Mouse (Mus musculus): ENCODE data around the gene Gne. TPM values are rescaled to one million over a fixed set of nuclear protein-coding genes. Genes with fewer than 3 reads are reported as not detected.

Gene Gne
- polyA plus RNA-seq, 1 experiment from 2014 or later: 47.9 TPM

- Histone ChIP-seq H3K27me3 (ENCODE audit: control insufficient read depth, insufficient read depth, low read depth, low read length) (no peaks in the 10 kb centered on the region), H3K4me3 (ENCODE audit: low read length) (no peak overlapping the region), H3K27ac (ENCODE audit: low read length) (no peak overlapping the region), H3K9me3 (ENCODE audit: control insufficient read depth, low read length) (no peaks in the 10 kb centered on the region), H3K4me1 (replicated peaks; ENCODE audit: control insufficient read depth, insufficient read depth, low read length) (no peaks in the 10 kb centered on the region), H3K36me3 (ENCODE audit: control insufficient read depth, insufficient read depth, low read length) (peaks cover 21% of the 10 kb centered on the region), H3K9ac (ENCODE audit: low read length) (no peak overlapping the region), H3K4me2 (ENCODE audit: low read depth, low read length) (no peak overlapping the region)
- no peak for ATAC-seq (ENCODE audit: low read depth)
- 79% methylated on average over 5 of the region's 5 CpGs for WGBS
Observed at GRCm38 (mm10) chr4:44042429-44042828, 41.5 kb downstream of the Gne start.

- no peak overlapping the region for H3K9ac ChIP-seq (ENCODE audit: low read length)
- H3K9me3 ChIP-seq (ENCODE audit: control insufficient read depth, low read length): no peaks in the 10 kb centered on the region
- ATAC-seq (ENCODE audit: low read depth): no peak
- WGBS: 93% methylated on average over 4 of the region's 4 CpGs
- no peaks in the 10 kb centered on the region for H3K4me1 ChIP-seq (replicated peaks; ENCODE audit: control insufficient read depth, insufficient read depth, low read length)
- H3K27ac ChIP-seq (ENCODE audit: low read length): no peak overlapping the region
- H3K4me2 ChIP-seq (ENCODE audit: low read depth, low read length): no peak overlapping the region
- peaks cover 21% of the 10 kb centered on the region for H3K36me3 ChIP-seq (ENCODE audit: control insufficient read depth, insufficient read depth, low read length)
- no peaks in the 10 kb centered on the region for H3K27me3 ChIP-seq (ENCODE audit: control insufficient read depth, insufficient read depth, low read depth, low read length)
- H3K4me3 ChIP-seq (ENCODE audit: low read length): no peak overlapping the region
Observed at GRCm38 (mm10) chr4:44040802-44041201, 43.2 kb downstream of the Gne start.

- no peak overlapping the region for H3K27ac ChIP-seq (ENCODE audit: low read length)
- H3K4me3 ChIP-seq (ENCODE audit: low read length): no peak overlapping the region
- no peak overlapping the region for H3K4me2 ChIP-seq (ENCODE audit: low read depth, low read length)
- no peaks in the 10 kb centered on the region for H3K27me3 ChIP-seq (ENCODE audit: control insufficient read depth, insufficient read depth, low read depth, low read length)
- H3K4me1 ChIP-seq (replicated peaks; ENCODE audit: control insufficient read depth, insufficient read depth, low read length): no peaks in the 10 kb centered on the region
- ATAC-seq (ENCODE audit: low read depth): no peak
- H3K9me3 ChIP-seq (ENCODE audit: control insufficient read depth, low read length): no peaks in the 10 kb centered on the region
- WGBS: 75% methylated on average over 5 of the region's 5 CpGs
- no peak overlapping the region for H3K9ac ChIP-seq (ENCODE audit: low read length)
- peaks cover 21% of the 10 kb centered on the region for H3K36me3 ChIP-seq (ENCODE audit: control insufficient read depth, insufficient read depth, low read length)
Observed at GRCm38 (mm10) chr4:44036455-44036854, 47.5 kb downstream of the Gne start.

- WGBS: 81% methylated on average over 5 of the region's 5 CpGs
- no peak overlapping the region for H3K9ac ChIP-seq (ENCODE audit: low read length)
- H3K4me3 ChIP-seq (ENCODE audit: low read length): no peak overlapping the region
- ATAC-seq (ENCODE audit: low read depth): no peak
- no peak overlapping the region for H3K4me2 ChIP-seq (ENCODE audit: low read depth, low read length)
- no peaks in the 10 kb centered on the region for H3K4me1 ChIP-seq (replicated peaks; ENCODE audit: control insufficient read depth, insufficient read depth, low read length)
- H3K27ac ChIP-seq (ENCODE audit: low read length): no peak overlapping the region
- H3K36me3 ChIP-seq (ENCODE audit: control insufficient read depth, insufficient read depth, low read length): peaks cover 36% of the 10 kb centered on the region
- H3K27me3 ChIP-seq (ENCODE audit: control insufficient read depth, insufficient read depth, low read depth, low read length): no peaks in the 10 kb centered on the region
- no peaks in the 10 kb centered on the region for H3K9me3 ChIP-seq (ENCODE audit: control insufficient read depth, low read length)
Observed at GRCm38 (mm10) chr4:44031521-44031920, 52.5 kb downstream of the Gne start.

GRCm38 (mm10) chr4:44029661-44030066 is 54.3 kb downstream of the Gne start:
- no peak for ATAC-seq (ENCODE audit: low read depth)
- Histone ChIP-seq H3K27me3 (ENCODE audit: control insufficient read depth, insufficient read depth, low read depth, low read length) (no peaks in the 10 kb centered on the region), H3K4me1 (replicated peaks; ENCODE audit: control insufficient read depth, insufficient read depth, low read length) (no peaks in the 10 kb centered on the region), H3K9ac (ENCODE audit: low read length) (no peak overlapping the region), H3K9me3 (ENCODE audit: control insufficient read depth, low read length) (no peaks in the 10 kb centered on the region), H3K36me3 (ENCODE audit: control insufficient read depth, insufficient read depth, low read length) (peaks cover 43% of the 10 kb centered on the region), H3K4me2 (ENCODE audit: low read depth, low read length) (no peak overlapping the region), H3K4me3 (ENCODE audit: low read length) (no peak overlapping the region), H3K27ac (ENCODE audit: low read length) (no peak overlapping the region)
- WGBS: 91% methylated on average over 15 of the region's 15 CpGs

GRCm38 (mm10) chr4:44028303-44029135 is 55.5 kb downstream of the Gne start:
- 48% methylated on average over 16 of the region's 16 CpGs for WGBS

GRCm38 (mm10) chr4:44025570-44025969 is 58.4 kb downstream of the Gne start:
- Histone ChIP-seq H3K4me3 (ENCODE audit: low read length) (no peak overlapping the region), H3K9me3 (ENCODE audit: control insufficient read depth, low read length) (no peaks in the 10 kb centered on the region), H3K4me2 (ENCODE audit: low read depth, low read length) (no peak overlapping the region), H3K9ac (ENCODE audit: low read length) (no peak overlapping the region), H3K4me1 (replicated peaks; ENCODE audit: control insufficient read depth, insufficient read depth, low read length) (no peaks in the 10 kb centered on the region), H3K27ac (ENCODE audit: low read length) (no peak overlapping the region), H3K36me3 (ENCODE audit: control insufficient read depth, insufficient read depth, low read length) (peaks cover 44% of the 10 kb centered on the region), H3K27me3 (ENCODE audit: control insufficient read depth, insufficient read depth, low read depth, low read length) (no peaks in the 10 kb centered on the region)
- ATAC-seq (ENCODE audit: low read depth): no peak
- WGBS: 85% methylated on average over 6 of the region's 6 CpGs

More at GRCm38 (mm10) chr4:44028303-44029135, 55.5 kb downstream of the Gne start:
- Histone ChIP-seq H3K9me3 (ENCODE audit: control insufficient read depth, low read length) (no peaks in the 10 kb centered on the region), H3K4me3 (ENCODE audit: low read length) (no peak overlapping the region), H3K27ac (ENCODE audit: low read length) (no peak overlapping the region), H3K36me3 (ENCODE audit: control insufficient read depth, insufficient read depth, low read length) (peaks cover 52% of the 10 kb centered on the region), H3K4me1 (replicated peaks; ENCODE audit: control insufficient read depth, insufficient read depth, low read length) (no peaks in the 10 kb centered on the region), H3K4me2 (ENCODE audit: low read depth, low read length) (no peak overlapping the region), H3K27me3 (ENCODE audit: control insufficient read depth, insufficient read depth, low read depth, low read length) (no peaks in the 10 kb centered on the region), H3K9ac (ENCODE audit: low read length) (no peak overlapping the region)
- no peak for ATAC-seq (ENCODE audit: low read depth)

- Histone ChIP-seq H3K4me1 (replicated peaks; ENCODE audit: control insufficient read depth, insufficient read depth, low read length) (no peaks in the 10 kb centered on the region), H3K4me2 (ENCODE audit: low read depth, low read length) (no peak overlapping the region), H3K27ac (ENCODE audit: low read length) (no peak overlapping the region), H3K9ac (ENCODE audit: low read length) (no peak overlapping the region), H3K4me3 (ENCODE audit: low read length) (no peak overlapping the region), H3K9me3 (ENCODE audit: control insufficient read depth, low read length) (no peaks in the 10 kb centered on the region), H3K27me3 (ENCODE audit: control insufficient read depth, insufficient read depth, low read depth, low read length) (no peaks in the 10 kb centered on the region), H3K36me3 (ENCODE audit: control insufficient read depth, insufficient read depth, low read length) (peaks cover 44% of the 10 kb centered on the region)
- ATAC-seq (ENCODE audit: low read depth): no peak
- 97% methylated on average over 6 of the region's 6 CpGs for WGBS
Observed at GRCm38 (mm10) chr4:44024241-44024640, 59.7 kb downstream of the Gne start.

GRCm38 (mm10) chr4:44023681-44024080 is 60.3 kb downstream of the Gne start:
- H3K36me3 ChIP-seq (ENCODE audit: control insufficient read depth, insufficient read depth, low read length): peaks cover 47% of the 10 kb centered on the region
- H3K4me2 ChIP-seq (ENCODE audit: low read depth, low read length): no peak overlapping the region
- H3K27ac ChIP-seq (ENCODE audit: low read length): no peak overlapping the region
- no peaks in the 10 kb centered on the region for H3K27me3 ChIP-seq (ENCODE audit: control insufficient read depth, insufficient read depth, low read depth, low read length)
- no peak for ATAC-seq (ENCODE audit: low read depth)
- no peaks in the 10 kb centered on the region for H3K4me1 ChIP-seq (replicated peaks; ENCODE audit: control insufficient read depth, insufficient read depth, low read length)
- H3K9me3 ChIP-seq (ENCODE audit: control insufficient read depth, low read length): no peaks in the 10 kb centered on the region
- no peak overlapping the region for H3K4me3 ChIP-seq (ENCODE audit: low read length)
- no peak overlapping the region for H3K9ac ChIP-seq (ENCODE audit: low read length)
- 96% methylated on average over 9 of the region's 9 CpGs for WGBS
